Mouse (Mus musculus) spleen, adult 2 months (tissue): ENCODE measurements around the gene Ankrd36. TPM values are rescaled to one million over a fixed set of nuclear protein-coding genes. Genes with fewer than 3 reads are reported as not detected.
A peak's percentile ranks its signal among the peaks of the same experiment; 100 is the strongest.

ENCODE experiments used
- DNase-seq, 2 experiments: peaks; one replicate each; pipeline versions ENCODE4 v3.0.0 to v3.0.0-alpha.2; 2012 to 2021; ENCODE audit warnings: low spot score in 2 of 2, low read depth in 1 of 2
- H3K27ac ChIP-seq: fragments of 200-500 bp; 2 replicates; pipeline ENCODE4 v1.5.1; 2012; ENCODE audit warnings: low read length, inconsistent platforms; ENCODE audit not compliant: insufficient read depth
- H3K27me3 ChIP-seq: fragments of 200-500 bp; 2 replicates; pipeline ENCODE4 v1.6.1; 2012; ENCODE audit warnings: mild to moderate bottlenecking, moderate library complexity, low read length, inconsistent platforms; ENCODE audit not compliant: control insufficient read depth, insufficient read depth
- H3K36me3 ChIP-seq: fragments of 200-500 bp; 2 replicates; pipeline ENCODE4 v1.6.1; 2012; ENCODE audit warnings: mild to moderate bottlenecking, low read length, inconsistent platforms; ENCODE audit not compliant: control insufficient read depth, insufficient read depth
- H3K4me1 ChIP-seq: fragments of 200-500 bp; 2 replicates; pipeline ENCODE4 v1.6.1; 2011; ENCODE audit warnings: inconsistent platforms; ENCODE audit not compliant: control insufficient read depth, insufficient read depth, insufficient read length
- H3K4me3 ChIP-seq: fragments of 200-500 bp; 2 replicates; pipeline ENCODE4 v1.5.1; 2011; ENCODE audit warnings: mild to moderate bottlenecking, inconsistent platforms; ENCODE audit not compliant: insufficient read depth, insufficient read length; ENCODE audit errors: extremely low read depth
- CTCF ChIP-seq: fragments of 200-500 bp; IDR thresholded peaks from 2 replicates; pipeline ENCODE4 v1.5.1; 2011; ENCODE audit warnings: mild to moderate bottlenecking, inconsistent platforms; ENCODE audit not compliant: insufficient read depth, insufficient read length, insufficient replicate concordance; ENCODE audit errors: extremely low read depth
- POLR2A ChIP-seq: fragments of 200-500 bp; IDR thresholded peaks from 2 replicates; pipeline ENCODE4 v1.6.1; 2011; ENCODE audit warnings: low read depth, low read length, inconsistent platforms
- WGBS: fragments of 180-500 bp; shearing (Covaris S2); methylation state at CpG from one replicate; pipeline ENCODE4 v1.1.7; 2018; 5-methylcytosine and 5-hydroxymethylcytosine counted together
- polyA plus RNA-seq: library from polyadenylated mRNA; depleted of rRNA; stranded (reverse); fragments of >200 nt; gene quantifications from 2 replicates; pipeline ENCODE4 v1.2.3, GENCODE M21; 2012

Ankrd36 gene
- polyA plus RNA-seq, 1 experiment: 0.02 TPM

GRCm38 (mm10) chr11:5715179-5715578 is 145.7 kb downstream of the Ankrd36 start:
- no peak for TF ChIP-seq POLR2A
- no peak for TF ChIP-seq CTCF
- peaks cover 5% of the 10 kb centered on the region; the same call in 1 of the 2 replicates for H3K4me1 ChIP-seq
- H3K4me3 ChIP-seq: no peak overlapping the region
- no peak for DNase-seq
- H3K27ac ChIP-seq: no peak overlapping the region
- H3K36me3 ChIP-seq: peaks cover 21% of the 10 kb centered on the region
- 79% methylated on average over 9 of the region's 9 CpGs for WGBS
- no peaks in the 10 kb centered on the region for H3K27me3 ChIP-seq

GRCm38 (mm10) chr11:5715630-5716105 is 146.2 kb downstream of the Ankrd36 start, which contains the start of gene Mrps24:
Gene Mrps24 (minus strand): TSS chr11:5715680.
- no peak within 1 kb of the TSS for H3K4me3 ChIP-seq
- no peak for TF ChIP-seq CTCF
- no peak for TF ChIP-seq POLR2A
- no peak for DNase-seq
- no peaks in the 10 kb centered on the region for H3K27me3 ChIP-seq
- H3K4me1 ChIP-seq: peaks cover 5% of the 10 kb centered on the region; the same call in 1 of the 2 replicates
- WGBS: 95% methylated on average over 14 of the region's 14 CpGs
- no peak within 1 kb of the TSS for H3K27ac ChIP-seq
- peaks cover 21% of the 10 kb centered on the region for H3K36me3 ChIP-seq

- peaks cover 21% of the 10 kb centered on the region for H3K36me3 ChIP-seq
- TF ChIP-seq POLR2A (no peak), CTCF (no peak)
- no peak overlapping the region for H3K4me3 ChIP-seq
- no peak for DNase-seq
- peaks cover 5% of the 10 kb centered on the region; the same call in 1 of the 2 replicates for H3K4me1 ChIP-seq
- 93% methylated on average over 11 of the region's 11 CpGs for WGBS
- H3K27ac ChIP-seq: no peak overlapping the region
- H3K27me3 ChIP-seq: no peaks in the 10 kb centered on the region
Observed at GRCm38 (mm10) chr11:5716246-5716645, 146.8 kb downstream of the Ankrd36 start.

DNA sequence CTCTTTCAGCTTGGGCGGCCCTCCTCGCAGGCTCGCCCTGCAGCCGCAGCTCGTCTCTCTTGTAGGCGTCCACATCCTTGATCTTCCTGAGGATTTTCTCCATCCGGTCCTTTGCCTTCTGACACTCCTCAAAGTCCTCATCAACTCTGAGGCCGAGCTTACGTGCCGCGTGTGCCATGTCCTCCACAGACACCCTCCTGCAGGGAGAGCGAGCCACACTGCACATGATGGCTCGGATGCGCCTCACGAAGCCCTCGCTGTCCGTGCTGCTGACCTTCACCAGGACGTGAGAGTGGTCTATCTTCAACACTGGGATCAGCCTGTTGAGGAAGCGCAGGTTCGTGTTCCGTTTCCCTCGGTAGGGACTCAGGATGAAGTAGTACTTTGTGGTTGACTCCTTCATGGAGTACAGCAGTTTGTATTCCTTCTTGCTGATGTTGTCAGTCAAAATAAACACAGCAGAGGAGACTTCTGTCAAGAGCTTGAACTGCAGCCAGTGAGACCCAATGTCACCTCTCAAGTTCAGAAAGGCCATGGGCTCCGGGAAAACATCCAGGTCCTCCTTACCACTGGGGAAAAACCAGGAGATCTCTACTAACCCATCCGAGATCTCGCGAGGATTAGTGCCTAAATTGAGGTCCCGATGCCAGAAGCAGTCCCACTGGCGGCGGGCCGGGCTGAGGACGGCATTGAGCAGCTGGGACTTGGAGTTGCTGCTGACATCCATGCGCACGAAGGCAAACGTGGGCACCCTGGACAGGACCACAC is 147.6 kb downstream of the Ankrd36 start:
- no peak for DNase-seq
- TF ChIP-seq POLR2A: no peak
- TF ChIP-seq CTCF: no peak
- Histone ChIP-seq H3K27me3 (no peaks in the 10 kb centered on the region), H3K4me3 (no peak overlapping the region), H3K4me1 (peaks cover 5% of the 10 kb centered on the region; the same call in 1 of the 2 replicates), H3K27ac (0 out of 2 replicates have a peak overlapping the region, but pooled peaks have one; percentile 2), H3K36me3 (peaks cover 23% of the 10 kb centered on the region)
- 92% methylated on average over 34 of the region's 34 CpGs for WGBS

- TF ChIP-seq POLR2A (no peak), CTCF (no peak)
- Histone ChIP-seq H3K27ac (no peak overlapping the region), H3K36me3 (peaks cover 30% of the 10 kb centered on the region), H3K4me1 (peaks cover 5% of the 10 kb centered on the region; the same call in 1 of the 2 replicates), H3K4me3 (no peak overlapping the region), H3K27me3 (no peaks in the 10 kb centered on the region)
- 95% methylated on average over 12 of the region's 12 CpGs for WGBS
- DNase-seq: no peak
Observed at GRCm38 (mm10) chr11:5718611-5719354, 149.3 kb downstream of the Ankrd36 start.

GRCm38 (mm10) chr11:5729582-5729981 is 160.1 kb downstream of the Ankrd36 start:
- DNase-seq: no peak
- no peak for TF ChIP-seq CTCF
- no peak for TF ChIP-seq POLR2A
- H3K36me3 ChIP-seq: no peaks in the 10 kb centered on the region
- H3K4me1 ChIP-seq: no peaks in the 10 kb centered on the region
- no peaks in the 10 kb centered on the region for H3K27me3 ChIP-seq
- WGBS: 91% methylated on average over 9 of the region's 9 CpGs
- no peak overlapping the region for H3K27ac ChIP-seq
- no peak overlapping the region for H3K4me3 ChIP-seq
